Mouse (Mus musculus) heart, adult 2 months (tissue): ENCODE data around the gene D430041D05Rik.

Experiments
- CTCF ChIP-seq: fragments of 200-600 bp; IDR thresholded peaks from 2 replicates; pipeline ENCODE4 v1.8.1; 2022; ENCODE audit warnings: antibody characterized with exemption, mild to moderate bottlenecking, moderate library complexity
- POLR2A ChIP-seq: fragments of 200-500 bp; IDR thresholded peaks from 2 replicates; pipeline ENCODE4 v1.6.1; 2011; ENCODE audit warnings: mild to moderate bottlenecking, low read depth, low read length, control low read depth; ENCODE audit not compliant: insufficient read depth

- TF ChIP-seq CTCF: no peak
- TF ChIP-seq POLR2A: no peak
Measured at GRCm38 (mm10) chr2:104172695-104173348, 238.0 kb downstream of the D430041D05Rik start.
